Mouse (Mus musculus) limb, embryonic 11.5 days (tissue): ENCODE data around the gene Sult1a1. TPM values are rescaled to one million over a fixed set of nuclear protein-coding genes. Genes with fewer than 3 reads are reported as not detected.
"Not testable (repeated sequence)": the region's sequence is repeated elsewhere in the genome, so short reads cannot be mapped to it uniquely, and the experiment has no call there.

ENCODE experiments used
- ATAC-seq: fragments of 200-750 bp; cut with Nextera tagmentation; 2 replicates; pipeline ENCODE4 v1.8.0; 2017; ENCODE audit warnings: low read depth; ENCODE audit not compliant: insufficient number of reproducible peaks, low FRiP score, low TSS enrichment
- DNase-seq: peaks from one replicate; pipeline ENCODE4 v3.0.0-alpha.2; 2015; ENCODE audit warnings: low spot score
- H3K27ac ChIP-seq: fragments of 300-500 bp; sonication (generic); replicated peaks from 2 replicates; pipeline ENCODE4 v1.5.1; 2014; ENCODE audit warnings: low read depth, mild to moderate bottlenecking, low read length
- H3K27me3 ChIP-seq: fragments of 300-500 bp; sonication (generic); 2 replicates; pipeline ENCODE4 v1.6.1; 2014; ENCODE audit warnings: mild to moderate bottlenecking, low read length, mixed read lengths; ENCODE audit not compliant: control insufficient read depth, insufficient read depth
- H3K36me3 ChIP-seq: fragments of 300-500 bp; sonication (generic); 2 replicates; pipeline ENCODE4 v1.6.1; 2014; ENCODE audit warnings: mild to moderate bottlenecking, low read length, moderate library complexity, mixed read lengths; ENCODE audit not compliant: control insufficient read depth, insufficient read depth
- H3K4me1 ChIP-seq: fragments of 300-500 bp; sonication (generic); 2 replicates; pipeline ENCODE4 v1.6.1; 2014; ENCODE audit warnings: low read length, mixed read lengths; ENCODE audit not compliant: control insufficient read depth, insufficient read depth
- H3K4me2 ChIP-seq: fragments of 300-500 bp; sonication (generic); 2 replicates; pipeline ENCODE4 v1.6.1; 2014; ENCODE audit warnings: low read depth, mild to moderate bottlenecking, moderate library complexity; ENCODE audit not compliant: severe bottlenecking
- H3K4me3 ChIP-seq: fragments of 300-500 bp; sonication (generic); 2 replicates; pipeline ENCODE4 v1.5.1; 2014; ENCODE audit warnings: low read depth, low read length
- H3K9ac ChIP-seq: fragments of 300-500 bp; sonication (generic); 2 replicates; pipeline ENCODE4 v1.6.1; 2014; ENCODE audit warnings: mild to moderate bottlenecking, low read length
- H3K9me3 ChIP-seq: fragments of 300-500 bp; sonication (generic); 2 replicates; pipeline ENCODE4 v1.6.1; 2016; ENCODE audit warnings: low read length; ENCODE audit not compliant: control insufficient read depth
- WGBS: fragments of 180-500 bp; shearing (Covaris S2); extraction: QIAGEN DNeasy Blood & Tissue Kit; methylation state at CpG from one replicate; pipeline ENCODE4 v1.1.7; 2014; 5-methylcytosine and 5-hydroxymethylcytosine counted together
- polyA plus RNA-seq: library from polyadenylated mRNA; unstranded; fragments of >200 nt; fragmentation: Nextera tagmentation; extraction: Ambion mirVana; gene quantifications from 2 replicates; pipeline ENCODE4 v1.2.1, GENCODE M21; 2014

Gene Sult1a1
- polyA plus RNA-seq, 1 experiment from 2014 or later: 0.23 TPM

DNA sequence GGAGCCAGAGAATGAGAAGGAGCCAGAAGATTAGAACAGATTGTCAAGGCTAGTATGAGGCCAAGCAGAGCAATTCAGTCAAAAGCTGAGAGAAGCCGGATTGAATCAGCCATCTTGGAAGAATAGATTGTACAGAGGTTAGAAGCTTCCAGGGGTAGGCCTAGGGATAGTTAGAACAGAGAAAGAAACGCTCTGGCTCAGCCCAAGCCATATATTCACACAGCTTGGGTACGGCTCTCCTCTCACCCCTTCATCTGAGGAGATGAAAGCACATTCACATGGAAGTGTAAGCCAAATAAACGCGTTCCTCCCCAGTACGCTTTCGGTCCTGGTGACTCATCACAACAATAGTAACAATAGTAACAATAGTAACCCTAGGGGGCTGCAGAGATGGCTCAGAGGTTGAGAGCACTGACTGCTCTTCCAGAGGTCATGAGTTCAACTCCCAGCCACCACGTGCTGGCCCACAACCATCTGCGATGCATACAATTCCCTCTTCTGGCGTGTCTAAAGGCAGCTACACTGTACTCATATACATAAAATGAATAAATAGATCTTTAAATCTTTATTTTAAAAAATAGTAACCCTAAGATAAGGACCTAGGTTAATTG is 18.3 kb upstream of the Sult1a1 start:
- Histone ChIP-seq H3K36me3 (peaks cover 9% of the 10 kb centered on the region), H3K9ac (peak overlapping the region; percentile 90; the same call in 1 of the 2 replicates), H3K4me1 (peaks cover 9% of the 10 kb centered on the region; the same call in 1 of the 2 replicates), H3K9me3 (no peaks in the 10 kb centered on the region), H3K4me3 (peak overlapping the region; percentile 84), H3K27me3 (no peaks in the 10 kb centered on the region), H3K27ac (no peak overlapping the region), H3K4me2 (peak overlapping the region; percentile 69; the same call in 1 of the 2 replicates)
- DNase-seq (no peak), ATAC-seq (no peak)
- 50% methylated on average over 10 of the region's 10 CpGs for WGBS

- H3K27ac ChIP-seq: no peak overlapping the region
- no peaks in the 10 kb centered on the region for H3K9me3 ChIP-seq
- peaks cover 9% of the 10 kb centered on the region for H3K36me3 ChIP-seq
- H3K4me3 ChIP-seq: no peak overlapping the region
- no peaks in the 10 kb centered on the region for H3K27me3 ChIP-seq
- peaks cover 9% of the 10 kb centered on the region; the same call in 1 of the 2 replicates for H3K4me1 ChIP-seq
- 92% methylated on average over 7 of the region's 7 CpGs for WGBS
- H3K4me2 ChIP-seq: no peak overlapping the region
- H3K9ac ChIP-seq: no peak overlapping the region
- ATAC-seq (no peak), DNase-seq (no peak)
Observed at GRCm38 (mm10) chr7:126693781-126694180, 17.5 kb upstream of the Sult1a1 start.

DNA sequence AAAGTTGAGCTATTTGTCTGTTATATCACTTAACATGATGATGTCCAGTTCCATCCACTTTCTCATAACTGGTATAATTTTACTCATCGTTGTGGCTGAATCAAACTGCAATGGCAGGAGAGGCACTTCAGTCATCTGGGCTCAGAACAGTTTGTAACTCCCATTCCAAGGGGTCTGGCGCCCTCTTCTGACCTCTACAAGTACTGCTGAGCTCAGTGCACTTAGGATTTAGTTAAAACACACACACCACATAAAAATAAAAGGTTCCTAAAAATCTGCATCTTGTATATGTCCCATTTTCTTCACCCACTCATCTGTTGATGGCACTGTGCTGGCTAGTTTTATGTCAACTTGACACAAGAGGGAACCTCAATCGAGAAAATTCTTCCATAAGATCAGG is 17.0 kb upstream of the Sult1a1 start:
- no peak for ATAC-seq
- 48% methylated on average over 3 of the region's 3 CpGs for WGBS
- peak; percentile 85 for DNase-seq
- Histone ChIP-seq H3K27ac (no peak overlapping the region), H3K4me3 (no peak overlapping the region), H3K4me1 (peaks cover 9% of the 10 kb centered on the region; the same call in 1 of the 2 replicates), H3K27me3 (no peaks in the 10 kb centered on the region), H3K9ac (no peak overlapping the region), H3K36me3 (peaks cover 9% of the 10 kb centered on the region), H3K9me3 (no peaks in the 10 kb centered on the region), H3K4me2 (no peak overlapping the region)

DNA sequence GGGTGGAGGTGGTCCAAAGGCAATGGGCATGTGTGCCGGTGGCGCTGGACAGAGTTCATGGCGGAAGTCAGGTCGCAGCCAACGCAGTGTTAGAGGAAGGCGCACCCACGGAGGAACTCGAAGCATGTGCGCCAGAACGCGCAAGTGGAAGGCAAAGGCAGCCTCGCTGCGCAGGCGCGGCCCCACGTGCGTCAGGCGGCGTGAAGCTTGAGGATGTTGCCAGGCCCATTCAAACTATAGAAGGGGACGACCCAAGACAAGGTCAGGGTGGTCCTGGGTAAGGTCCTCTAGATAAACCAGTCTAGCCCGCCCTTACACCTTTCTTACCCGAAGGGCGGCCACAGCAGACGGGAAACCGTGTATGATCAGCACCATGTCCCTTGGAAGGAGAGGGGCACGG is 16.2 kb upstream of the Sult1a1 start:
- Histone ChIP-seq H3K27ac (no peak overlapping the region), H3K4me2 (no peak overlapping the region), H3K9ac (no peak overlapping the region), H3K27me3 (no peaks in the 10 kb centered on the region), H3K36me3 (peaks cover 7% of the 10 kb centered on the region), H3K9me3 (no peaks in the 10 kb centered on the region), H3K4me3 (no peak overlapping the region), H3K4me1 (peaks cover 9% of the 10 kb centered on the region; the same call in 1 of the 2 replicates)
- WGBS: 96% methylated on average over 26 of the region's 26 CpGs
- DNase-seq: no peak
- no peak for ATAC-seq

DNA sequence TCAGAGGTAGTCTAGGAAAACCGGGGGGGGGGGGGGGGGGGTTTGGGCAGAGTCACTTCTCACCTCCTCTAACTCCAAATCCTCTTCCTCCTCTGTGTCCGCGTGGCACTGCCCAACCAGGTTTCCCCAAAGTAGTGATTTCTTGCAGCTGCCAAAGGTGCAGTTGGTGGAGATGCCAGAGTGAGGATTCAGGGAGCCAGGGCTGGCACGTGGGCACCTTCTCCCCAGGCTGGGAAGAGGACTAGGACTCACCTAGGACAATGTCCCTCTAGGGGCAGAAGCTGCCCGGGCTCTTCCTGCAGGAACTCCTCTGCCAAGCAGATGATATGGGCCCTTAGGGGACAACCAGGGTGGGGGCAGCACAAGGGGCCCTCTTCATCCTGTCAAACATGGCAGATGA is 15.4 kb upstream of the Sult1a1 start:
- Histone ChIP-seq H3K27me3 (no peaks in the 10 kb centered on the region), H3K4me2 (no peak overlapping the region), H3K9ac (no peak overlapping the region), H3K27ac (no peak overlapping the region), H3K4me1 (peaks cover 7% of the 10 kb centered on the region; the same call in 1 of the 2 replicates), H3K36me3 (peaks cover 7% of the 10 kb centered on the region), H3K4me3 (no peak overlapping the region), H3K9me3 (no peaks in the 10 kb centered on the region)
- 80% methylated on average over 5 of the region's 5 CpGs for WGBS
- no peak for ATAC-seq
- DNase-seq: no peak

DNA sequence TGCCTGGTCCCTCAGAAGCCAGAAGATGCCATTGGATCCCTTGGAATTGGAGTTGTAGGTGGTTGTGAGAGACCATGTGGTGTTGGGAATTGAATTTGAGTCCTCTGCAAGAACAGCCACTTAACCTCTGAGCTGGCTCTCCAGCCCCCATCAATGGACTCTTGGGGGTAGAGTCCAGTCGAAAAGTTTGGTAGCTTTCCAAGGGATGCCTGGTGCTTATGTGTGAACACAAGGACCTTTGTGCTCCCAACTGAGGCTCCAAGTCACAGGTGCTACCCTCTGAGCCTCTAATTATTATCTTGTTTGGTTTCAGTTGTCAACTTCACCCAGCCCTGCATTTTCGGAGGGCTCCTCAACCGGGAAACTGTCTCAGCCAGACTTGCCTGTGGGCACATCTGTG is 14.5 kb upstream of the Sult1a1 start:
- 91% methylated on average over 3 of the region's 3 CpGs for WGBS
- Histone ChIP-seq H3K4me2 (no peak overlapping the region), H3K27ac (no peak overlapping the region), H3K27me3 (no peaks in the 10 kb centered on the region), H3K9ac (no peak overlapping the region), H3K36me3 (peaks cover 7% of the 10 kb centered on the region), H3K4me1 (peaks cover 4% of the 10 kb centered on the region; the same call in 1 of the 2 replicates), H3K4me3 (no peak overlapping the region), H3K9me3 (no peaks in the 10 kb centered on the region)
- DNase-seq (no peak), ATAC-seq (no peak)

GRCm38 (mm10) chr7:126689021-126689420 is 12.8 kb upstream of the Sult1a1 start:
- no peaks in the 10 kb centered on the region for H3K4me1 ChIP-seq
- H3K9ac ChIP-seq: no peak overlapping the region
- no peaks in the 10 kb centered on the region for H3K27me3 ChIP-seq
- WGBS: 94% methylated on average over 3 of the region's 3 CpGs
- no peak overlapping the region for H3K27ac ChIP-seq
- H3K4me3 ChIP-seq: no peak overlapping the region
- no peak for DNase-seq
- ATAC-seq: no peak
- no peaks in the 10 kb centered on the region for H3K9me3 ChIP-seq
- H3K4me2 ChIP-seq: no peak overlapping the region
- H3K36me3 ChIP-seq: peaks cover 7% of the 10 kb centered on the region

- not testable (repeated sequence) for DNase-seq
Observed at GRCm38 (mm10) chr7:126688156-126688555, 11.9 kb upstream of the Sult1a1 start.

GRCm38 (mm10) chr7:126681221-126681620 is 5.0 kb upstream of the Sult1a1 start:
- 96% methylated on average over 5 of the region's 5 CpGs for WGBS
- Histone ChIP-seq H3K36me3 (no peaks in the 10 kb centered on the region), H3K4me2 (no peak overlapping the region), H3K4me3 (no peak overlapping the region), H3K27ac (no peak overlapping the region), H3K4me1 (no peaks in the 10 kb centered on the region), H3K9me3 (no peaks in the 10 kb centered on the region), H3K9ac (no peak overlapping the region), H3K27me3 (no peaks in the 10 kb centered on the region)
- DNase-seq (no peak), ATAC-seq (no peak)

More at GRCm38 (mm10) chr7:126688156-126688555, 11.9 kb upstream of the Sult1a1 start:
- ATAC-seq, H3K27me3 ChIP-seq, H3K9me3 ChIP-seq, H3K4me1 ChIP-seq, H3K4me3 ChIP-seq, H3K36me3 ChIP-seq, H3K4me2 ChIP-seq, H3K9ac ChIP-seq, H3K27ac ChIP-seq: not testable (repeated sequence)
- WGBS: 87% methylated on average over 3 of the region's 4 CpGs
